ENCODE assay signal across 15 mouse cellular contexts in the genomic region with DNA sequence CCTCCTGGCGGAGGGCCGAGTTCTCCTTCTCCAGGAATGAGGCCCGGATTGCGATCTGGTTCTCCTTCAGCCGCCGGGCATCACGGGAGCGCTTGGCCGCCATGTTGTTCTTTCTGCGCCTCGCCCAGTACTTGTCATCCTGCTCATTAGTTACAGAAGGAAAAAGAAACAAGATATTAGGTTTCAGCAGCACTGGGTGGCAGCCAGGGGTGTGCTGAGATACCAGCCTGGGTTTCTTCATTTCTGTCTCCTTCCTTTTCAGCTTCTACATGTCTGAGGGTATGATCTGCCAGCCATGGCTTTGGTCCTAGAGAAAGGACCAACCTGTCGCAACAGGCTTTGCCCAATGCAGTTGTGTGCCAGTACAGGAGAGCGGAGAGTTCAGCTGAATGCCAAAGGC.
"Had no signal": no experiment of that assay in that cellular context is flagged by ENCODE, and none has a peak within 500 bp of the region (broad histone marks: within the 10 kb centered on the region; RNA-seq: fewer than 3 reads in every experiment).

No protein-coding gene starts in this region.

- H3K4me3 ChIP-seq: layer of hippocampus, adult 2 months; limb, embryonic 13.5 days; liver, embryonic 15.5 days; midbrain, embryonic 13.5 days; myocyte; neural tube, embryonic 15.5 days had no signal

- ATAC-seq: midbrain, embryonic 13.5 days had no signal

- H3K36me3 ChIP-seq: limb, embryonic 13.5 days; midbrain, embryonic 13.5 days; neural tube, embryonic 15.5 days had no signal

- H3K9me3 ChIP-seq: limb, embryonic 13.5 days; liver, embryonic 15.5 days; midbrain, embryonic 13.5 days; neural tube, embryonic 15.5 days had no signal

- DNase-seq: kidney, postnatal 10 days; kidney, postnatal 4 days; left cerebral cortex, postnatal 4 days; lung, embryonic 14.5 days; lung, postnatal 14 days; right cerebral cortex, adult 18-20 months; right cerebral cortex, postnatal 25 days; thymus, postnatal 4 days had no signal

- H3K27me3 ChIP-seq: limb, embryonic 13.5 days; liver, embryonic 15.5 days; midbrain, embryonic 13.5 days; neural tube, embryonic 15.5 days had no signal

- H3K4me1 ChIP-seq: limb, embryonic 13.5 days; liver, embryonic 15.5 days; midbrain, embryonic 13.5 days; neural tube, embryonic 15.5 days had no signal

- H3K9ac ChIP-seq: limb, embryonic 13.5 days; liver, embryonic 15.5 days; lung, embryonic 14.5 days; midbrain, embryonic 13.5 days; neural tube, embryonic 15.5 days had no signal

- H3K4me2 ChIP-seq: limb, embryonic 13.5 days; liver, embryonic 11.5 days; liver, embryonic 15.5 days; lung, embryonic 14.5 days; midbrain, embryonic 13.5 days; neural tube, embryonic 15.5 days had no signal

- H3K27ac ChIP-seq: layer of hippocampus, adult 2 months; limb, embryonic 13.5 days; liver, embryonic 15.5 days; midbrain, embryonic 13.5 days; neural tube, embryonic 15.5 days had no signal
